Mouse (Mus musculus) leukemia stem cell, adult 10-12 weeks (primary cell): ENCODE measurements around the gene Tmem51. TPM values are rescaled to one million over a fixed set of nuclear protein-coding genes. Genes with fewer than 3 reads are reported as not detected.

Source experiments
- polyA plus RNA-seq: library from polyadenylated mRNA; stranded (reverse); fragments of >175 nt; gene quantifications from 2 replicates; pipeline ENCODE4 v1.2.3, GENCODE M21; 2012; ENCODE audit warnings: low replicate concordance

Gene Tmem51
- polyA plus RNA-seq = 14.5 and 18.4 TPM in 2 replicates

GRCm38 (mm10) chr4:142084131-142084899, at the start of gene Tmem51:
Gene Tmem51 (minus strand): TSS chr4:142084304.

GRCm38 (mm10) chr4:142014659-142015608, 69.2 kb downstream of the Tmem51 start, which contains the start of gene Fhad1:
Gene Fhad1 (minus strand): TSS chr4:142015082.

Other genes starting within 250 kb of the Tmem51 start
- not detected in 2 replicates for gene Ctrc, start 237.9 kb downstream of the Tmem51 start, polyA plus RNA-seq
- gene Efhd2, start 209.4 kb downstream of the Tmem51 start, polyA plus RNA-seq = 50.4 and 71.5 TPM in 2 replicates
- not detected in 2 replicates for gene Fhad1, start 69.2 kb downstream of the Tmem51 start, polyA plus RNA-seq
- gene Kazn, start 155.1 kb upstream of the Tmem51 start, polyA plus RNA-seq = 1.2 and 1.8 TPM in 2 replicates